Comparison of ENCODE assay signal across 15 mouse cellular contexts in genomic region chr1:61265706-61266127, GRCm38 (mm10).
DNase-seq lines count a peak whose midpoint lies in the region; ATAC-seq lines count a peak whose summit lies in the region.
"Had no signal": no experiment of that assay in that cellular context is flagged by ENCODE, and none has a peak within 500 bp of the region (broad histone marks: within the 10 kb centered on the region; RNA-seq: fewer than 3 reads in every experiment).

No protein-coding gene starts in this region.

- 0 out of 2 replicates have a peak, but pooled peaks cover 5% of the 10 kb centered on the region for H3K4me1 ChIP-seq in limb, embryonic 11.5 days (ENCODE audit: control insufficient read depth, insufficient read depth, low read length)
- peaks cover 26% of the 10 kb centered on the region for H3K4me1 ChIP-seq in limb, embryonic 10.5 days
- H3K4me1 ChIP-seq in forebrain, embryonic 16.5 days (replicated peaks; ENCODE audit: control insufficient read depth, insufficient read depth, low read length), result peaks cover 19% of the 10 kb centered on the region
- H3K4me1 ChIP-seq in midbrain, embryonic 12.5 days, result peaks cover 22% of the 10 kb centered on the region
- H3K4me1 ChIP-seq: liver, embryonic 13.5 days had no signal

- H3K27ac ChIP-seq in limb, embryonic 11.5 days (replicated peaks; ENCODE audit: low read depth, low read length), result no peak overlapping the region
- H3K27ac ChIP-seq in limb, embryonic 10.5 days, result no peak overlapping the region
- peak overlapping the region; percentile 63 for H3K27ac ChIP-seq in forebrain, embryonic 16.5 days (ENCODE audit: low read length)
- peak overlapping the region; percentile 52 for H3K27ac ChIP-seq in midbrain, embryonic 12.5 days (replicated peaks)
- H3K27ac ChIP-seq: liver, embryonic 13.5 days had no signal

- no peak overlapping the region for H3K4me2 ChIP-seq in limb, embryonic 11.5 days (ENCODE audit: low read depth, severe bottlenecking)
- H3K4me2 ChIP-seq in forebrain, embryonic 16.5 days (ENCODE audit: low read length), result no peak overlapping the region; the same call in 1 of the 2 replicates
- H3K4me2 ChIP-seq in midbrain, embryonic 12.5 days (replicated peaks), result peak overlapping the region; percentile 17; the same call in 1 of the 2 replicates
- H3K4me2 ChIP-seq: heart, embryonic 12.5 days; liver, embryonic 13.5 days had no signal

- 14% methylated on average over 4 of the region's 4 CpGs for WGBS in limb, embryonic 11.5 days
- 18% methylated on average over 4 of the region's 4 CpGs for WGBS in limb, embryonic 10.5 days
- WGBS in forebrain, embryonic 16.5 days, result 2% methylated on average over 4 of the region's 4 CpGs
- 4% methylated on average over 4 of the region's 4 CpGs for WGBS in midbrain, embryonic 12.5 days

- H3K27me3 ChIP-seq in limb, embryonic 11.5 days (ENCODE audit: control insufficient read depth, insufficient read depth, low read length), result no peaks in the 10 kb centered on the region
- peaks cover 16% of the 10 kb centered on the region; the same call in 1 of the 2 replicates for H3K27me3 ChIP-seq in limb, embryonic 10.5 days (ENCODE audit: low read depth, poor library complexity, severe bottlenecking)
- H3K27me3 ChIP-seq in forebrain, embryonic 16.5 days (replicated peaks; ENCODE audit: control insufficient read depth, insufficient read depth, low read length), result no peaks in the 10 kb centered on the region
- peaks cover 46% of the 10 kb centered on the region for H3K27me3 ChIP-seq in midbrain, embryonic 12.5 days
- H3K27me3 ChIP-seq: heart, embryonic 12.5 days; liver, embryonic 13.5 days had no signal

- no peak for ATAC-seq in limb, embryonic 11.5 days (ENCODE audit: insufficient number of reproducible peaks, low FRiP score, low TSS enrichment, low read depth)
- peak; percentile 90 for ATAC-seq in forebrain, embryonic 16.5 days
- peak; percentile 88 for ATAC-seq in midbrain, embryonic 12.5 days (ENCODE audit: low FRiP score, low read depth)
- no peak for ATAC-seq in erythroblast, adult 5-6 weeks (replicated peaks; ENCODE audit: low FRiP score, poor library complexity, severe bottlenecking)
- ATAC-seq: activated CD4-positive, CD25-positive, alpha-beta regulatory T cell, adult 4 months had no signal

- no peak overlapping the region for H3K4me3 ChIP-seq in limb, embryonic 11.5 days (ENCODE audit: low read depth, low read length)
- no peak overlapping the region for H3K4me3 ChIP-seq in limb, embryonic 10.5 days
- no peak overlapping the region for H3K4me3 ChIP-seq in forebrain, embryonic 16.5 days (replicated peaks; ENCODE audit: low read length)
- H3K4me3 ChIP-seq in midbrain, embryonic 12.5 days, result no peak overlapping the region
- H3K4me3 ChIP-seq: heart, embryonic 12.5 days; liver, embryonic 13.5 days had no signal

- no peak overlapping the region for H3K9ac ChIP-seq in limb, embryonic 11.5 days (ENCODE audit: low read length)
- no peak overlapping the region for H3K9ac ChIP-seq in forebrain, embryonic 16.5 days (replicated peaks; ENCODE audit: low read depth, low read length)
- H3K9ac ChIP-seq in midbrain, embryonic 12.5 days (replicated peaks), result no peak overlapping the region
- H3K9ac ChIP-seq: heart, embryonic 12.5 days; liver, embryonic 13.5 days had no signal

- H3K9me3 ChIP-seq in limb, embryonic 11.5 days (ENCODE audit: control insufficient read depth, low read length), result no peaks in the 10 kb centered on the region
- no peaks in the 10 kb centered on the region for H3K9me3 ChIP-seq in limb, embryonic 10.5 days (replicated peaks)
- H3K9me3 ChIP-seq in forebrain, embryonic 16.5 days (ENCODE audit: control insufficient read depth, low read length), result no peaks in the 10 kb centered on the region
- H3K9me3 ChIP-seq in midbrain, embryonic 12.5 days, result no peaks in the 10 kb centered on the region
- H3K9me3 ChIP-seq: G1E; heart, embryonic 12.5 days; liver, embryonic 13.5 days had no signal

- no peaks in the 10 kb centered on the region for H3K36me3 ChIP-seq in limb, embryonic 11.5 days (ENCODE audit: control insufficient read depth, insufficient read depth, low read length)
- no peaks in the 10 kb centered on the region for H3K36me3 ChIP-seq in limb, embryonic 10.5 days
- no peaks in the 10 kb centered on the region for H3K36me3 ChIP-seq in forebrain, embryonic 16.5 days (ENCODE audit: control insufficient read depth, insufficient read depth)
- H3K36me3 ChIP-seq in midbrain, embryonic 12.5 days, result no peaks in the 10 kb centered on the region
- H3K36me3 ChIP-seq: G1E; heart, embryonic 12.5 days; liver, embryonic 13.5 days had no signal

- DNase-seq in limb, embryonic 11.5 days (ENCODE audit: low spot score), result peak; percentile 20
- DNase-seq in limb, embryonic 10.5 days (ENCODE audit: low spot score), result no peak
- DNase-seq in cerebellum, postnatal 4 days (ENCODE audit: low spot score in 2 of 2), result no peak
- DNase-seq in cerebellum, postnatal 10 days, result no peak
- DNase-seq in heart, postnatal 4 days, result no peak
- DNase-seq: B cell, adult 2 months; kidney, postnatal 25 days; liver, embryonic 13.5 days; thymus, postnatal 14 days had no signal

Comparison
In these comparisons a context has a peak if more than half of its experiments do, and no peak if none do; other contexts are left out.
1. ATAC-seq: peak in forebrain, embryonic 16.5 days (single experiment) and midbrain, embryonic 12.5 days (single experiment); none in limb, embryonic 11.5 days (single experiment) and erythroblast, adult 5-6 weeks (single experiment).
2. H3K27ac ChIP-seq: peak in forebrain, embryonic 16.5 days (single experiment) and midbrain, embryonic 12.5 days (single experiment); none in limb, embryonic 11.5 days (single experiment) and limb, embryonic 10.5 days (single experiment).